Mouse (Mus musculus): ENCODE data around the gene Abi2. TPM values are rescaled to one million over a fixed set of nuclear protein-coding genes. Genes with fewer than 3 reads are reported as not detected.
"Not testable (repeated sequence)": the region's sequence is repeated elsewhere in the genome, so short reads cannot be mapped to it uniquely, and the experiment has no call there.

Abi2 gene
- polyA plus RNA-seq, 1 experiment from 2014 or later, result 89.6 TPM

- H3K4me1 ChIP-seq (replicated peaks), result peaks cover 7% of the 10 kb centered on the region; the same call in 1 of the 2 replicates
- WGBS, result 96% methylated on average over 5 of the region's 5 CpGs
Observed at GRCm38 (mm10) chr1:60431531-60431930, 22.1 kb downstream of the Abi2 start.

DNA sequence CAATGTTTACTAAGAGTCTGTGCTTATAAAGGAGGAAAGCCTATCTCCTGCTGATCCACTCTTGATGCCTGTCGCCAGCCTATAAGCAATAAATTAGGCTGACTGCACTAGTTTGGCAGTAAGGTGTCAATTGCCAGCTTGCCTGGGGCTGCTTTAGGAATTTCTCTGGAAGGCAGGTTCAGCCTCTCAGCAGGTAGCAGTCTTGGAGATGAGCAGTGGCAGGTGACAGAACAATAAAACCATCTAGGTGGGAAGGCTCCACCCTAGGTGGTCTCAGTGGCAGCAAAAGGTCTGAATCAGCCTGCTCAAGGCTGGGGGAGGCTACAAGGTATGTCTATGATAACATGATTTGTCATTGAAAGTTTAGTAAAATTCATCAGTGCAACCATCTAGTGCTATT is 23.1 kb downstream of the Abi2 start:
- 0 out of 2 replicates have a peak, but pooled peaks cover 7% of the 10 kb centered on the region for H3K4me1 ChIP-seq (replicated peaks)
- ATAC-seq (ENCODE audit: low FRiP score, low read depth), result no peak
- H3K27me3 ChIP-seq, result no peaks in the 10 kb centered on the region
- no peak overlapping the region for H3K4me3 ChIP-seq
- H3K27ac ChIP-seq (replicated peaks), result no peak overlapping the region
- WGBS, result 11% methylated on average over 1 of the region's 1 CpGs
- H3K9me3 ChIP-seq, result no peaks in the 10 kb centered on the region
- H3K36me3 ChIP-seq, result peaks cover 8% of the 10 kb centered on the region; the same call in 1 of the 2 replicates
- H3K9ac ChIP-seq, result no peak overlapping the region
- no peak overlapping the region for H3K4me2 ChIP-seq

More at GRCm38 (mm10) chr1:60431531-60431930, 22.1 kb downstream of the Abi2 start:
- Histone ChIP-seq H3K27ac (replicated peaks) (no peak overlapping the region), H3K9me3 (no peaks in the 10 kb centered on the region), H3K9ac (no peak overlapping the region), H3K36me3 (0 out of 2 replicates have a peak, but pooled peaks cover 2% of the 10 kb centered on the region), H3K4me3 (no peak overlapping the region), H3K4me2 (no peak overlapping the region), H3K27me3 (no peaks in the 10 kb centered on the region)
- ATAC-seq (ENCODE audit: low FRiP score, low read depth), result no peak

DNA sequence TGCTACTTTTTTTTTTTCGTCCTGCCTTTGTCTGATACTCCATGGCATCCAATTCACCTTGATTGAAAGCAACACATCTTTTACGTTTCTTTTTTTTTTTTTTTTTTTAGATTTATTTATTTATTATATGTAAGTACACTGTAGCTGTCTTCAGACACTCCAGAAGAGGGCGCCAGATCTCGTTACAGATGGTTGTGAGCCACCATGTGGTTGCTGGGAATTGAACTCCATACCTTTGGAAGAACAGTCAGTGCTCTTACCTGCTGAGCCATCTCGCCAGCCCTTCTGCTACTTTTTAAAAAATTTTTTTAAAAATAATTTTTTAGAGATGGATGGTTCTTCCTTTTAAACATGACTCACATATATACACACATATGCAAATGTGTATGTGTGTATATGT is 32.0 kb downstream of the Abi2 start:
- H3K4me3 ChIP-seq; ATAC-seq (ENCODE audit: low FRiP score, low read depth); H3K4me2 ChIP-seq; H3K9me3 ChIP-seq; H3K9ac ChIP-seq; H3K27ac ChIP-seq (replicated peaks); H3K27me3 ChIP-seq; H3K4me1 ChIP-seq (replicated peaks): not testable (repeated sequence)
- peaks cover 21% of the 10 kb centered on the region for H3K36me3 ChIP-seq
- WGBS, result 88% methylated on average over 5 of the region's 5 CpGs

GRCm38 (mm10) chr1:60447067-60447466 is 37.6 kb downstream of the Abi2 start:
- WGBS, result 78% methylated on average over 12 of the region's 12 CpGs
- no peak for ATAC-seq (ENCODE audit: low FRiP score, low read depth)
- peaks cover 26% of the 10 kb centered on the region for H3K36me3 ChIP-seq
- H3K9ac ChIP-seq, result no peak overlapping the region
- H3K4me2 ChIP-seq, result no peak overlapping the region
- H3K4me3 ChIP-seq, result no peak overlapping the region
- no peaks in the 10 kb centered on the region for H3K27me3 ChIP-seq
- no peaks in the 10 kb centered on the region for H3K4me1 ChIP-seq (replicated peaks)
- H3K9me3 ChIP-seq, result no peaks in the 10 kb centered on the region
- no peak overlapping the region for H3K27ac ChIP-seq (replicated peaks)

DNA sequence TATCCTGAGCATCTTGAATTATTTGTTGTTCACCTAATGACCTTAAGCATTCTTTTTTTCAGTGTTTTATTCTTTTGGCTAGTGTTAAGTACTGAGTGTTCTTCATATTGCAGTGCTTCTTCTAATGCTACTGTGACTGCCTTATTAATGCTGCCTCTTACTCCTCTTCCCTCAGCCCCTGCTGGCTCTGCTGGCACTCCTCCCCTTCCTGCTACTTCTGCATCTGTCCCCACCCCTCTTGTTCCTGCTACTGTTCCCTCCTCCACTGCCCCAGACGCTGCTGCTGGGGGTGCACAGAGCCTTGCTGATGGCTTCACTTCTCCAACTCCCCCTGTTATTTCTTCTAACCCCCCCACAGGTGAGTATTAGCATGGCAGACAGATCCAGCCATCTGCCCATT is 40.5 kb downstream of the Abi2 start:
- Histone ChIP-seq H3K27me3 (no peaks in the 10 kb centered on the region), H3K4me3 (no peak overlapping the region), H3K9ac (no peak overlapping the region), H3K9me3 (no peaks in the 10 kb centered on the region), H3K4me1 (replicated peaks) (no peaks in the 10 kb centered on the region), H3K4me2 (no peak overlapping the region), H3K36me3 (peaks cover 32% of the 10 kb centered on the region), H3K27ac (replicated peaks) (no peak overlapping the region)
- ATAC-seq (ENCODE audit: low FRiP score, low read depth), result no peak
- WGBS, result 48% methylated on average over 1 of the region's 1 CpGs

DNA sequence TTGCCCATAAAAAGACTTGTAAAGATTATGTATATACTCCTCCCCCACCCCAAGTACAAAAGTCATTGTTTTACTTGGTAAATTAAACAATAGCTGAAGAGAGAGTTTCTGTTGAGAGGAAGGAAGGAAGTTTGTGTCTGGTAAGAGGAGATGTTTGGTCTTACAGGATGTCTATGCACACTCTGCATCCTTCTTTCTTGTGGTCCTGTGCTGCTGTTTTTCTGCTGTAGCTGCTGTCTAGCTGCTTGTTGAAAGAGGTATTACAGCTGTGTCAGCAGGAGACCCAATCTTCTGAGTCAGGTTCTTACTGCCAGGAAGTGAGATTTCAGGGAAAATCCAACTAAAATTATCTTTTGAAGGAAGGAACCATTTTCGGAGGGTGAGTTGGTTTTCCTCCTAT is 51.2 kb downstream of the Abi2 start:
- Histone ChIP-seq H3K4me1 (replicated peaks) (no peaks in the 10 kb centered on the region), H3K27me3 (no peaks in the 10 kb centered on the region), H3K9ac (no peak overlapping the region), H3K9me3 (no peaks in the 10 kb centered on the region), H3K4me2 (no peak overlapping the region), H3K27ac (replicated peaks) (no peak overlapping the region), H3K4me3 (no peak overlapping the region), H3K36me3 (peaks cover 18% of the 10 kb centered on the region)
- WGBS, result 100% methylated on average over 1 of the region's 1 CpGs
- ATAC-seq (ENCODE audit: low FRiP score, low read depth), result no peak

DNA sequence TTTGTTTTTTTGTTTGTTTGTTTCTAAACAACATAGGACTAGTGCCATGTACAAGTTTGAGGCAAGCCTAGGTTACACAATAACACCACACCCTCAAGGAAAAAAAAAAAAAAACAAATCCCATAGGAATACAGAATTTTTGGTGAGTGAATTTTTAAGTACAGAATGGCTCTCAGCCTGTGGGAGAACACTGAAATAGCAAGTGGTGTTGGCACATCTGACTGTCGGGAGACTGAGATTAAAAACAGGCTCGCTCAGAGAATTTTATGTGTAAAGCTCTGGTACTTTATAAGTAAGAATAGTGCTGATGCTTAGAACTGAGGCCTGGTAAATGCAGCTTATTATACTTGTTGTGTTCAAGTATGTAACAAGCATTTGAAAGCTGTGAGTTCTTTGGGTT is 60.1 kb downstream of the Abi2 start:
- peaks cover 34% of the 10 kb centered on the region for H3K36me3 ChIP-seq
- ATAC-seq (ENCODE audit: low FRiP score, low read depth), result no peak
- no peak overlapping the region for H3K4me2 ChIP-seq
- no peak overlapping the region for H3K27ac ChIP-seq (replicated peaks)
- 93% methylated on average over 2 of the region's 2 CpGs for WGBS
- H3K4me3 ChIP-seq, result no peak overlapping the region
- no peak overlapping the region for H3K9ac ChIP-seq
- H3K4me1 ChIP-seq (replicated peaks), result no peaks in the 10 kb centered on the region
- no peaks in the 10 kb centered on the region for H3K9me3 ChIP-seq
- H3K27me3 ChIP-seq, result no peaks in the 10 kb centered on the region

DNA sequence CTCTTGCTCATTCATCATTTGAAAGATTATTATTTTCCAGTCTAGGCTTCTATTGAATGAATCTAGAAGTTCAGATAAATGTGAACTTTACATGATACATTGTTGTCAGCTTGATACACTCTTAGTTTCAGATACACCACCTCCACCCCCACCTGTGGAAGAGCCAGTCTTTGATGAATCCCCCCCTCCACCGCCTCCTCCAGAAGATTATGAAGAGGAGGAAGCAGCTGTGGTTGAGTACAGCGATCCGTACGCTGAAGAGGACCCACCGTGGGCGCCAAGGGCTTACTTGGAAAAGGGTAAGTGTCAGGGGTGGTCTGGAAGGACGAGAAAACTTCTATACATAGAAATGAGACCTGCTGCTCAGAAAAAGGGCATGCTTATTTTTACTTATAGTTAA is 61.1 kb downstream of the Abi2 start:
- Histone ChIP-seq H3K4me2 (no peak overlapping the region), H3K9me3 (no peaks in the 10 kb centered on the region), H3K9ac (no peak overlapping the region), H3K36me3 (peaks cover 30% of the 10 kb centered on the region), H3K4me1 (replicated peaks) (no peaks in the 10 kb centered on the region), H3K4me3 (no peak overlapping the region), H3K27ac (replicated peaks) (no peak overlapping the region), H3K27me3 (no peaks in the 10 kb centered on the region)
- ATAC-seq (ENCODE audit: low FRiP score, low read depth), result no peak
- WGBS, result 90% methylated on average over 7 of the region's 7 CpGs

DNA sequence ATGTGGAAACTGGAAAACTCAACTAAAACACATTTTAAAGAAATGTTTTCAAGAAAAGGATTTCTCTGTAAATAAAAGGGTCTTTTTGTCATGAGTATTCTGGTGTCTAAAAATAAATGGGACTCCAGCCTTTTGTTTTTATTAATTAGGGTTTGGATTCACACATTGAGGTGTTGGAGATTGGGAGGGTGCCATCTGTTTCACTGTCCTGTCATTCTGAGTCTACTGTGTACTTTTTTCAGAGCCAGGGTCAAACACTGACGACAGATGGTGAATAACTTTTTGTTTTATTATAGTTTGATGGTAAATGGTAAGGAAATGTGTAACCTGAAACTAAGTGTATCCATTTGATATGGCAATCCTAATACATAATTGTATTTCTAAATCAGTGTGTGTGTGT is 72.1 kb downstream of the Abi2 start:
- Histone ChIP-seq H3K27me3 (no peaks in the 10 kb centered on the region), H3K27ac (replicated peaks) (no peak overlapping the region), H3K4me2 (no peak overlapping the region), H3K9me3 (no peaks in the 10 kb centered on the region), H3K36me3 (peaks cover 27% of the 10 kb centered on the region), H3K4me3 (no peak overlapping the region), H3K9ac (no peak overlapping the region), H3K4me1 (replicated peaks) (no peaks in the 10 kb centered on the region)
- ATAC-seq (ENCODE audit: low FRiP score, low read depth), result no peak
- 44% methylated on average over 1 of the region's 1 CpGs for WGBS

DNA sequence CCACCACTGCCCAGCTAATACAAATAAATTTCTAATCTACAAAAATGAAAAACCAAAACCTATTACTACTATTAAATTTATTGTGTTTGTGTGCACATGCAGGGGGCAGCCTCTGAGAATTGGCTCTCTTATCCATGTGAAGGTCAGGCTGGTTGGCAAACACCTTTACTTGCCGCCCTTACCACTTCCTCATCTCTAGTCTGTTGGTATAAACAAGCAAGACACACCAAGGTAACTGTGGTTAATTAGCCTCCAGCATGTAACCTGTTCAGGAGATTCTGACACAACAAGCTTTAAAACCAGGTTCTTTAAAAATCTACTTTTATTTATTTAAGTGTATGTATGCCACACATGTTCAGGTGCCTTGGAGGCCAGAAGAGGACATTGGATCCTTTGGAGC is 73.5 kb downstream of the Abi2 start:
- H3K4me2 ChIP-seq, result no peak overlapping the region

GRCm38 (mm10) chr1:60485649-60486048 is 76.2 kb downstream of the Abi2 start:
- peaks cover 29% of the 10 kb centered on the region for H3K36me3 ChIP-seq
- H3K27me3 ChIP-seq, result no peaks in the 10 kb centered on the region
- no peaks in the 10 kb centered on the region for H3K9me3 ChIP-seq
- no peak overlapping the region for H3K4me2 ChIP-seq
- H3K9ac ChIP-seq, result no peak overlapping the region
- ATAC-seq (ENCODE audit: low FRiP score, low read depth), result no peak
- 84% methylated on average over 3 of the region's 3 CpGs for WGBS
- no peaks in the 10 kb centered on the region for H3K4me1 ChIP-seq (replicated peaks)
- H3K27ac ChIP-seq (replicated peaks), result no peak overlapping the region
- no peak overlapping the region for H3K4me3 ChIP-seq

More for the DNA sequence above, 73.5 kb downstream of the Abi2 start:
- H3K4me1 ChIP-seq (replicated peaks), result no peaks in the 10 kb centered on the region
- no peak overlapping the region for H3K27ac ChIP-seq (replicated peaks)
- H3K9ac ChIP-seq, result no peak overlapping the region
- no peaks in the 10 kb centered on the region for H3K9me3 ChIP-seq
- no peak overlapping the region for H3K4me3 ChIP-seq
- H3K27me3 ChIP-seq, result no peaks in the 10 kb centered on the region
- H3K36me3 ChIP-seq, result peaks cover 25% of the 10 kb centered on the region
- ATAC-seq (ENCODE audit: low FRiP score, low read depth), result no peak
- 97% methylated on average over 1 of the region's 1 CpGs for WGBS

GRCm38 (mm10) chr1:60488635-60489034 is 79.2 kb downstream of the Abi2 start:
- peaks cover 47% of the 10 kb centered on the region for H3K36me3 ChIP-seq
- ATAC-seq (ENCODE audit: low FRiP score, low read depth), result no peak

DNA sequence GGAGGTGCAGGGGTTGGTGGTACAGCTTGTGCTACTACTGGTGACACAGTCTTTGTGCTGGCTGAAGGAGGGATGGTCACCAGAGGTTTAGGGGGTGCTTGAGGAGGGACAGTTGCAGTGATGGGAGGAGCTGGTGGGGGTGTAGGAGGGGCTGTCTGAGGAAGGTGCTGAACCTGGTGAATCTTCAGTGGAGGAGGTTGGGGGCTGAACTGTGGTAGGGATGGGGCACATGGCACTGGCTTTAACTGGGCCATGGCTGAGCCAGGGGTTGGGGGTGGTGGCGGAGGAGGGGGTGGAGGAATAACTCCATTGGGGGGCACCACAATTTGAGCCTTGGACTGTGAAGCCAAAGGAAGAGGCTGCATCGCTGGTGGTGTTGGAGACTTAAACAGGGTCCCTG is 80.2 kb downstream of the Abi2 start:
- Histone ChIP-seq H3K9ac (no peak overlapping the region), H3K4me1 (replicated peaks) (no peaks in the 10 kb centered on the region), H3K27ac (replicated peaks) (no peak overlapping the region), H3K4me2 (no peak overlapping the region), H3K4me3 (no peak overlapping the region), H3K36me3 (peaks cover 54% of the 10 kb centered on the region), H3K27me3 (no peaks in the 10 kb centered on the region), H3K9me3 (no peaks in the 10 kb centered on the region)
- peak; percentile 57; the same call in 1 of the 2 replicates for ATAC-seq (ENCODE audit: low FRiP score, low read depth)
- 89% methylated on average over 2 of the region's 2 CpGs for WGBS

More at GRCm38 (mm10) chr1:60488635-60489034, 79.2 kb downstream of the Abi2 start:
- no peak overlapping the region for H3K4me2 ChIP-seq
- WGBS, result 86% methylated on average over 8 of the region's 8 CpGs
- H3K9me3 ChIP-seq, result no peaks in the 10 kb centered on the region
- no peaks in the 10 kb centered on the region for H3K27me3 ChIP-seq
- H3K4me1 ChIP-seq (replicated peaks), result no peaks in the 10 kb centered on the region
- H3K9ac ChIP-seq, result no peak overlapping the region
- no peak overlapping the region for H3K4me3 ChIP-seq
- no peak overlapping the region for H3K27ac ChIP-seq (replicated peaks)
